Mouse (Mus musculus) forelimb bud, embryonic 11.5 days (tissue): ENCODE results near the gene Hip1r.

ENCODE experiments used
- DNase-seq: peaks from one replicate; pipeline ENCODE4 v3.0.0-alpha.2; 2012; ENCODE audit warnings: low read depth, low spot score

Gene Hip1r

DNA sequence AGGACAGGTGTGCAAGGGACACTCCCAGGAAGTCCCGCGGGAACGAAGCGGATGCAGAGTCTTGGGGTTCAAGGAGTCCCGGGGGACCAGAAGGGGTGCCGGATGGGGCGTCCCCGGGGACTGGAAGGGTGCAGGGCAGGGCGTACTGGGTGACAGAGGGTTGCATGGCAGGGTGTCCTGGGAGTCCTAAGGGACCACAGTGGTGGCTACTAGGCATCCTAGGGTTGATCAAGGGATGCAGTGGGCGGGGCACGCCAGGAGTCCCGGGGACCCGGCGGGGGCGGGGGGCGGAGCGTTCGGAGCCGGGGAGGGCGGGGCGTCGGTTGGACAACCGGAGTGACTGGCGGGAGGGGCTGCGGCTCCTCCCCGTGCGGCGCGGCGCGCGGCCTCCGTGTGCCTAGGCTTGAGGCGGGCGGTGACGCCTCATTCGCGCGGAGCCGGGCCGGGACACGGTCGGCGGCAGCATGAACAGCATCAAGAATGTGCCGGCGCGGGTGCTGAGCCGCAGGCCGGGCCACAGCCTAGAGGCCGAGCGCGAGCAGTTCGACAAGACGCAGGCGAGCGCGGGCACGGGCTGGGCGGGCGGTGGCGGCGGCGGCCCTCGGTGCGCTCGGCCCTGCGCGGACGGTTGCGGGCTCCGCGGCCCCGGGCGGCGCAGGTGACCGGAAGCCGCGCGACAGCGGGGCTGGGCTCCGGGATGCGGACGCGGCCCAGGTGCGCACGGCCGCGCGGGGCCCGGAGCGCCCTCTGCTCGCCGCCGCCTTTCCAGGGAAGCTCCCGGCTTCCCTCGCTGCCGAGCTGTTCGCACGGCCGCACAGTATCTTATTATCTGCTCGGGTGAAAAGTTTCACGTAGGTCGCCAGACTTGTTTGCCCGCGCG lies at the start of gene Hip1r:
Gene Hip1r, plus strand, starts transcription at position 330 of the 880 bp plus-strand sequence.
- peak; percentile 10 for DNase-seq

GRCm38 (mm10) chr5:123927118-123927517 lies 46.3 kb upstream of the Hip1r start, which contains the start of gene Gm43518:
Gene Gm43518 (plus strand): TSS chr5:123927418.
- DNase-seq: no peak

- peak; percentile 99 for DNase-seq
Observed at GRCm38 (mm10) chr5:123930508-123930989, 42.9 kb upstream of the Hip1r start, which contains the start of gene Ccdc62. Gene Ccdc62 (plus strand): TSS chr5:123930679.

DNA sequence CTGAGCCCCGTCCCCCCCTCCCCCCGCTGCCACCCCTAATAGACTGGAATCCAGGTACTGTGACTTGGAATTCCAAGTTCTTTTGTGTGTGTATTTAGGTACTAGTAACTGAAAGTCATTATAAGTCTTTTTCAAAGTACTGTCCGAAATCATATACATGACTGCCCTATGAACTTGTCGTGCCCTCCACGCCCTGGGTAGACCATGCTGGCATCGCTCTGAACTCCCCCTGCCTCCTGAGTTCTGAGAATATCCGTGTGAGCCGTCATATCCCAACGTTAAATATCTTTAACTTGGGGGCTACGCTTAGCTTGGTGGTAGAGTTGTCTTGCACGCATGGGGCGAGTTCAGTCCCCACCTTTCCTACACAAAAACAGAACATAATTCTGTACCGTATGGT lies 42.3 kb upstream of the Hip1r start:
- DNase-seq: no peak

DNA sequence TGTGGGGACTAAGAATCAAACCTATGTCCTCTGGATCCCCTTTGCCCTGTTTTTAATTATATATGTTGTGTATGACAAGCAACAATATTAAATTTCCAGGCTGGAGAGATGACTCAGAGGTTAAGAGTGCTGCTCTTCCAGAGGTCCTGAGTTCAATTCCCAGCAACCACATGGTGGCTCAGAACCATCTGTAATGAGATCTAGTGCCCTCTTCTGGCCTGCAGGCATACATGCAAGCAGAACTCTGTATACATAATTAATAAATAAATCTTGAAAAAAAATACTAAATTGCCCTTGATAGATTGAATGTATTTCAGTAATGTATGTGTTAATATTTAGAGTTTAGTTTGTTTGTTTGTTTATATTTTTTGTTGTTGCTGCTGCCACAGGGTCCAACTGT lies 40.5 kb upstream of the Hip1r start:
- no peak for DNase-seq

DNA sequence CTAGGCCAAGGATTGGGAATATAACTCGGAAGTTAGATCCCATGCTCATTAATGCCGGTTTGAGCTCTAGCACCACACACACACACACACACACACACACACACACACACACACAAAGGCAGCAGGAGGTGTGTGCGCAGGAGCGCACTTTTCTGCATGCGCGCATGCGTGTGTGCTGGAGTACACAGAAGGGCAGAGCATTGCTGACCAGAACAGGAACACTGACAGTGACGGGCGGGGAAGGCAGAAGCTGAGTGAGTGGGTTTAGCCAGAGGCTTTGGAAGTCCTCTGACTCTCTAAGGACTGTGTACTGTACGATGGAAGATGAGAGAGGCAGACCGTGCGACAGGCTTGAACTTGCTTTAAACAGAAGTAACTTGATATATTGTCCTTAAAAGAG lies 39.9 kb upstream of the Hip1r start:
- no peak for DNase-seq

GRCm38 (mm10) chr5:123933957-123934591 lies 39.4 kb upstream of the Hip1r start:
- DNase-seq: no peak

DNA sequence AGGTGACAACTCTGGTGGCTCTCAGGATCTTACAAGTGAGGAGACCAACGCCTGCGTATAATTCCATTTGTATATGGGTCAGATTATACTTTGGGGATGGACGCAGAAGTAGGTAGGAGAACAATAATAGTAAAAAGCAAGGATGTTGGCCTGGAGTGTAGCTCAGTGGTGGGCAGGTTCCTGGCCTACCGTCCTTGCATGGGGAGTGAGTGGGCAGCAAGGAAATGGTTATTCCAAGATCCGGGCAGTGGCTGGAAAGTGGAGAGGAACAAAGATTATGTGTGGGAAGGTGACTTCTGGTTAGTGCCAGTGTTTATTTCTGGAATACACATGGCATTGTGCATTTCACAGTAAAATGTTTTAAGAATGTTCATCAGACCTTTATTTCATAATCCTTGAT lies 37.5 kb upstream of the Hip1r start:
- DNase-seq: no peak

DNA sequence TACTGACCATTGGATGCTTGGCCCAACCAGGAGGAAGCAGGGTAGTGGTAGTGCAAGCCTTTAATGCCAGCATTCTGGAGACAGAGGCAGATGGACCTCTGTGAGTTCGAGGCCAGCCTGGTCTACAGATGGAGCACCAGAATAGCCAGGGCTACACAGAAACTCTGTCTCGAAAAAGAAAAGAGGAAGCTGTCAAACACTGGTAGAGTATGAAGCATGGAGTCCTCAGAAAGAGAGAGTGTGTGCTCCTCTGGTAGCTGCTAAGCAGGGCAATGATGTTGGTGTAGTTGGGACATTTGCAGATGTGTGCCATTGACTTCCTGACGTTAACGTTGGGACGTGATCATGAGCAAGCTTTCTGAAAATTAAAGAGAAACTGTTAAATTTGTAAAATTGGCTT lies 34.9 kb upstream of the Hip1r start:
- no peak for DNase-seq

- DNase-seq: no peak
Observed at GRCm38 (mm10) chr5:123946546-123946945, 26.9 kb upstream of the Hip1r start.

GRCm38 (mm10) chr5:123947041-123947761 lies 26.2 kb upstream of the Hip1r start:
- peak; percentile 63 for DNase-seq

- DNase-seq: no peak
Observed at GRCm38 (mm10) chr5:123952365-123953045, 20.9 kb upstream of the Hip1r start.

DNA sequence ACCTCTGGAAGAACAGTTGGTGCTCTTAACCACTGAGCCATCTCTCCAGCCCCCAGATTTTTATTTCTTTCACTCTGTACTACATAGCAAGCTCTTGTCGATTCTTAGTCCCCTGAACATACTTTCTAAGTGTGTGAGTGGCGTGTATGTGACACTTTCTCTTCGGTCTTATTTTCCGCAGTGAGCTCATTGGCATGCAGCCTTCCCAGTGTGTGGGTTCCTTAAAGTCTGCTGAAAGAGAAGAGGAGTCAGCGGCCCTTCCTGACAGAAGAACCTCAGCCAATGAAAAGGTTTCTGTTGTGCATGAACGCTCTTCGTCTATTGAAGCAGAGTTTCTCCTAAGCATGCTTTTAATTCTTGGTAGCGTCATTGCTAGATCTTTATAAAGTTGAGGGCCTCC lies 16.2 kb upstream of the Hip1r start:
- DNase-seq: no peak

DNA sequence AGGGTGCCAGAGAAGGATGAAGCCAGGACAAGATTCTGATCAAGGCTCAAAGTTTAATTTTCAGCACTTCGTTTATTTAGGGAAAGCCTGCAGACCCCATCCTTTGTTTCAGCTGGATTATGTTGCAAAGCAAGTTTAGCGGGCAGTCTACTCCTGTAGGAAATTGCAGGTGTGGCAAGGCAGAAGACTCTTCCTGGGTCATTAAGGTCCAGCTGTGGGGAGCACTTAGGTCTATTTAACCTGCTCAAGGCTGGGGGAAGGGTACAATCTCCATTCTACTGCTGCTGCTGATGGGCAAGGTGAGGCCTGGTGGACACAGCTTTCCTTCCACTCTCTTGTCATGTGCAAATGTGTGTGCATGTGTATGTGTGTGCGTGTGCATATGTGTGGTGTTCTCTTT lies 14.4 kb upstream of the Hip1r start:
- DNase-seq: no peak

- no peak for DNase-seq
Observed at GRCm38 (mm10) chr5:123960129-123960528, 13.3 kb upstream of the Hip1r start.

- DNase-seq: no peak
Observed at GRCm38 (mm10) chr5:123961046-123961445, 12.4 kb upstream of the Hip1r start.

- DNase-seq: no peak
Observed at GRCm38 (mm10) chr5:123964208-123964607, 9.2 kb upstream of the Hip1r start.

- DNase-seq: no peak
Observed at GRCm38 (mm10) chr5:123966759-123967158, 6.7 kb upstream of the Hip1r start.

- DNase-seq: no peak
Observed at GRCm38 (mm10) chr5:123968468-123968867, 5.0 kb upstream of the Hip1r start.

DNA sequence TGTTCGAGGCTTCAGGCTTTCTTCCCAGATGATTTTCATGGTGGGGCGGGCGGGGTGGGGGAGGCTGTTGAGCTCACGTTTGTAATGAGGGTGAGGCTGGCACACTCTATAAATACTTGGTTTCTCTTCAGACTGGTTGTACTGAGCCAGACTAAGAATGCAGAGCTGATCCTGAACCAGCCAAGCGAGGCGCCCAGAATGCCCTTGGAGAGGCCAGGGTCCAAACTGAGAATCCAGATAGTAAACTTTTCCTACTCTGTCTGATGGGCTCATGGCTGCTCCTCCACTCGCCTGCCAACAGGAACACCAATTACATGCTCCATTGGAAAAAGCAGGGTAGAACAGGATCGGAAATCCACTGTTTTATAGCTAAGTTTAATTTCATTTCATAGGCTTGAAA lies 4.2 kb upstream of the Hip1r start:
- no peak for DNase-seq

DNA sequence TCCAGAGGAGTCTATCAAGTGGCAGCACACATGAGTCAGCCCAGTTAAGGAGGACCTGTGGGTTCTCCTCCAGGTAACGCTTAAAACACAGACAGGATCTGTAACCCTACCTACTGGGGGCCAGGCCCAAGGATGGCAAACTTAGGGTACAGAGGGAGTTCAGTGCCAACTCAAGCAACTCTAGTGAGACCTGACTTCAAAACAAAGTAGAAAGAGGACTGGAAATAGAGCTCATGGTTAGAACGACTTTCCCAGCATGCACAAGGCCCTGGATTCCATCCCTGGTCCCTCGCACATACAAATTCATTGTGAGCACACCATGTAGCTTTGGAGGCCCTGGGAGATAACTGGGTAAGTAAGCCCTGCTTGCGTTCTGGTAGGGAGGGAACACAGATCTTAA lies 2.9 kb upstream of the Hip1r start:
- no peak for DNase-seq

- DNase-seq: no peak
Observed at GRCm38 (mm10) chr5:123972453-123972852, 975 bp upstream of the Hip1r start.
